Mouse (Mus musculus) ES-E14 (cell line): Measurements from ENCODE around the gene Pak4.

Experiments used
- MAFK ChIP-seq: IDR thresholded peaks from 2 replicates; pipeline ENCODE4 v1.6.1; 2014; ENCODE audit warnings: mild to moderate bottlenecking, low read depth, low read length, inconsistent platforms; ENCODE audit not compliant: insufficient read depth
- ZC3H11A ChIP-seq: IDR thresholded peaks from 2 replicates; pipeline ENCODE4 v1.6.1; 2012; ENCODE audit warnings: low read depth, mild to moderate bottlenecking, inconsistent platforms, low read length, borderline replicate concordance
- ZNF384 ChIP-seq: IDR thresholded peaks from 2 replicates; pipeline ENCODE4 v1.6.1; 2012; ENCODE audit warnings: low read depth, low read length, inconsistent platforms

GRCm38 (mm10) chr7:28603136-28603535 is 5.2 kb upstream of the Pak4 start:
- TF ChIP-seq ZC3H11A (no peak), MAFK (no peak), ZNF384 (no peak)
